Mouse (Mus musculus): ENCODE results near the gene Vapb.

DNA sequence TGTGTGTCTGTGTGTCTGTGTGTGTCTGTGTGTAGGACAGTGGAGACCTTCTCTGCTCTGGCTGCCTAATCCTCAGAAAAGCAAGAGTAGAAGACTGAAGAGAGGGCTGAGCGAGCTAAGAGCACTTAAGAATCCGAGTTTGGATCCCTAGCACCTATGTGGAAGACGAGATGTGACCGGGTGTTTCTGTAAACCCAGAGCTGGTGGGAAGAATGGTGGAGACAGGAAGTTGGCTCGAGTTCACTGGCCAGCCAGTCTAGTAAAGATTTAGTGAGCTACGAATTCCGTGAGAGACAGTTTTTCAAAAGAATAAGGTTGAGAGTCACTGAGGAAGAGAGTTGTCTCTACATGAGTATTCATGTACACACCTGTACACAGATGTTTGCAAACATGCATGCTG, 69.3 kb downstream of the Vapb start:
- no peak for TF ChIP-seq POLR2AphosphoS2 (IDR thresholded peaks at IDR 0.05; ENCODE audit: low read length)
- TF ChIP-seq CTCF (IDR thresholded peaks at IDR 0.05 in 2 of 3, conservative IDR thresholded peaks at IDR 0.05 in 1 of 3; ENCODE audit: control insufficient read depth in 1 of 3, insufficient read depth in 1 of 3, low read depth in 2 of 3, low read length in 3 of 3, poor library complexity in 1 of 3, severe bottlenecking in 1 of 3) = no peak

Data from MEL (cell line).